Mouse (Mus musculus): ENCODE results near the gene Katnb1.

Katnb1 gene

GRCm38 (mm10) chr8:95084261-95084660 is 3.3 kb downstream of the Katnb1 start:
- in situ Hi-C loops (cut with MboI, MseI): loop anchor here in 1 of 2 experiments (25.0 kb wide), 1 partner anchor 728 kb away; the partner anchor contains the start of gene Cnot1

GRCm38 (mm10) chr8:95084744-95085431 is 3.9 kb downstream of the Katnb1 start:
- in situ Hi-C loops (cut with MboI, MseI): loop anchor here in 1 of 2 experiments (25.0 kb wide), 1 partner anchor 727 kb away; the partner anchor contains the start of gene Cnot1

GRCm38 (mm10) chr8:95085432-95086141 is 4.6 kb downstream of the Katnb1 start:
- in situ Hi-C loops (cut with MboI, MseI): loop anchor here in 1 of 2 experiments (25.0 kb wide), 1 partner anchor 727 kb away; the partner anchor contains the start of gene Cnot1

GRCm38 (mm10) chr8:95093574-95093973 is 12.6 kb downstream of the Katnb1 start:
- in situ Hi-C loops (cut with MboI, MseI): loop anchor here in 1 of 2 experiments (25.0 kb wide), 1 partner anchor 719 kb away; the partner anchor contains the start of gene Cnot1

- in situ Hi-C loops (cut with MboI, MseI): loop anchor here in 1 of 2 experiments (25.0 kb wide), 1 partner anchor 713 kb away; the partner anchor contains the start of gene Cnot1
These were observed 18.0 kb downstream of the Katnb1 start for GRCm38 (mm10) chr8:95099009-95099408.

- in situ Hi-C loops (cut with MboI, MseI): loop anchor here in 1 of 2 experiments (25.0 kb wide), 1 partner anchor 1990 kb away; no protein-coding TSS in a partner anchor
These were observed 21.0 kb downstream of the Katnb1 start for GRCm38 (mm10) chr8:95101972-95102371.

- in situ Hi-C loops (cut with MboI, MseI): loop anchor here in 1 of 2 experiments (25.0 kb wide), 1 partner anchor 1995 kb away; no protein-coding TSS in a partner anchor
These were observed 26.3 kb downstream of the Katnb1 start for GRCm38 (mm10) chr8:95107306-95107705.

- in situ Hi-C loops (cut with MboI, MseI): loop anchor here (5.0 to 25.0 kb wide), 3 partner anchors 90 to 2000 kb away; partner anchors contain the start of gene Kifc3 (in 2 of the 2)
These were observed 31.6 kb downstream of the Katnb1 start for GRCm38 (mm10) chr8:95112594-95112993.

- in situ Hi-C loops (cut with MboI, MseI): loop anchor here (5.0 to 25.0 kb wide), 3 partner anchors 89 to 2001 kb away; partner anchors contain the start of gene Kifc3 (in 2 of the 2)
These were observed 32.1 kb downstream of the Katnb1 start for GRCm38 (mm10) chr8:95113108-95113507.

GRCm38 (mm10) chr8:95113750-95114149 is 32.8 kb downstream of the Katnb1 start:
- in situ Hi-C loops (cut with MboI, MseI): loop anchor here (5.0 to 25.0 kb wide), 3 partner anchors 89 to 2001 kb away; partner anchors contain the start of gene Kifc3 (in 2 of the 2)

- in situ Hi-C loops (cut with MboI, MseI): loop anchor here (10.0 to 25.0 kb wide), 2 partner anchors 1081 to 2011 kb away; no protein-coding TSS in a partner anchor
These were observed 42.5 kb downstream of the Katnb1 start for GRCm38 (mm10) chr8:95123455-95123854.

- in situ Hi-C loops (cut with MboI, MseI): loop anchor here in 1 of 2 experiments (10.0 kb wide), 1 partner anchor 1078 kb away; no protein-coding TSS in a partner anchor
These were observed 45.5 kb downstream of the Katnb1 start for GRCm38 (mm10) chr8:95126497-95126896.

- in situ Hi-C loops (cut with MboI, MseI): loop anchor here in 1 of 2 experiments (10.0 kb wide), 1 partner anchor 1077 kb away; no protein-coding TSS in a partner anchor
These were observed 46.7 kb downstream of the Katnb1 start for GRCm38 (mm10) chr8:95127658-95128057.

- in situ Hi-C loops (cut with MboI, MseI): loop anchor here in 1 of 2 experiments (10.0 kb wide), 1 partner anchor 1076 kb away; no protein-coding TSS in a partner anchor
These were observed 47.8 kb downstream of the Katnb1 start for GRCm38 (mm10) chr8:95128750-95129260.

GRCm38 (mm10) chr8:95130966-95131537 is 50.1 kb downstream of the Katnb1 start:
- in situ Hi-C loops (cut with MboI, MseI): no loop called here

GRCm38 (mm10) chr8:95131983-95132382 is 51.0 kb downstream of the Katnb1 start:
- in situ Hi-C loops (cut with MboI, MseI): no loop called here

- in situ Hi-C loops (cut with MboI, MseI): no loop called here
These were observed 53.2 kb downstream of the Katnb1 start for GRCm38 (mm10) chr8:95134186-95134585.

- in situ Hi-C loops (cut with MboI, MseI): no loop called here
These were observed 54.3 kb downstream of the Katnb1 start for GRCm38 (mm10) chr8:95135242-95135641.

GRCm38 (mm10) chr8:95136218-95136617 is 55.2 kb downstream of the Katnb1 start:
- in situ Hi-C loops (cut with MboI, MseI): no loop called here

- in situ Hi-C loops (cut with MboI, MseI): no loop called here
These were observed 56.2 kb downstream of the Katnb1 start for GRCm38 (mm10) chr8:95137201-95137600.

GRCm38 (mm10) chr8:95137641-95138098 is 56.7 kb downstream of the Katnb1 start:
- in situ Hi-C loops (cut with MboI, MseI): no loop called here

Measured in T-helper 17 cell (primary cell).